Mouse (Mus musculus) kidney, adult 11 months (tissue): ENCODE data around the gene Chaf1a.
A peak's percentile ranks its signal among the peaks of the same experiment; 100 is the strongest.

Experiments used
- DNase-seq: peaks from one replicate; pipeline ENCODE4 v3.0.0; 2022

Chaf1a gene

DNA sequence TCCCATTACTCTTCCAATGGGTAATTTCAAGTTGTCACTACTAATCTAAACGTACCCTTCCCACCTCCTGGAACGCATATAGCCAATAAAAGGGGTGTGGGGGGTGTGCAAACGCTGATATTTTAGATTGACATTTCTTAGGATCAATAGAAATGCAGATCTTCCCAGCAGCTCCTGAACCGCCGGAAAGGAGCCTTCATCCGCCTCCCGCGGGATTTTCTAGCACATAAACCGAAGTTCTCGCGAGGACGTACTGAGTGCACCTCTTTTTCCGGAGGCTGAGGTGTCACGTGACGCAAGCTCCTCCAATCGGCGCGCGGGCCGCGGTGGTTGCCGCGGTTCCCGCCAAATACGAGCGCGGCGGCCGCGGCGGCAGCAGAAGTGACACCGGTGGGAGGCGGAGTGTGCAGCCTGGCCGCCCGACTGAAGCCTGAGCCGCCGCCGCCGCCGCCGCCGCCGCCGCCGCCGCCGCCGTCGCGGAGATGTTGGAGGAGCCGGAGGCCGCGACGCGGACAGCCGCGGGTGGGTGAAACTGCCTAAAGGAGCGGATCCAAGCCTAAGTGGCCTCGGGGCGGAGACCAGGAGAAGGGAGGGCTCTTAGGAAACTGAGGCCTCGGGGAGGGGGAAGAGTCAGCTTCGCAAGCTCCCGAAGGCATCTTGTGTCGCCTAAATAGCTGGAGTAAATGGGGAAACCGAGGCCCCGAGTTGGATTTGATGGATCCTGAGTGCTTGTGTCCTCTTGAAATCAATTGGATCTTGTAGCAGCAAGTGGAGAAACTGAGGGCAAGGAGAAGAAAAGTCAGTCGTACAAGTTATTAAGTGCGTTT, at the start of gene Chaf1a:
TSS of gene Chaf1a (plus strand) at position 410 of the 827 bp plus-strand sequence.
- peak; percentile 98 for DNase-seq

- peak; percentile 79 for DNase-seq
Measured at GRCm38 (mm10) chr17:55996007-55996406, 44.2 kb upstream of the Chaf1a start.

DNA sequence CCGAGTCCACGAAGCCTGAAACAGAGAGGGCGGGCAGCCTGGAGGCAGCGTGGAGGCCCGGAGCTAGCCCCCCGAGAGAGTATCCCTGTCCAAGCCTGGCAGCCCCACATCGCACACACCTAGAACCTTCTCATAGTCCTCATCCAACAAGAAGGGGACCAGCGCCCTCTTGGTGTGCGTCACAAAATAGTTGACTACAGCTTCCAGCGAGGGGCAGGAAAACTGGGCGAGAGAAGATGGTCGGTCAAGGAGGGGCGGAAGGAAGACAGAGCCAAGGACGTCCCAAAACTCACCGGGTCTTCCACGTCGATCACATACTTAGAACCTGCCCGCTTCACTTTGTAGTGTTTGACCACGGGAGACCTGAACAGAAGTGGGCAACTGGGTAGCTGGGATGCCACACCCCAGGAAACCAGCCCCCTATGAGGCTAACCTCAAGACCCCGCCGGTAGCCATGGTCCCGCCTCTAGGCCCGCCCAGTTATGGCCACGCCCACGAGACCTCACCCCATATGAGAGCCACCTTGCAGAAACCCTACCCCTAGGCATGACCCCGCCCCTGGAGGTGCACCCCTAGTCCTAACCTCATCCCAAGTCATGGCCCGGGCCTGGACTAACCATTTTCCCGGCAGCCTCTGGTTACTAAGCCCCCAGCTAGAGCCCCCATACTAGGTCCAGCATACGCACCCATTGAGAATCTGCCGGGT, 40.3 kb upstream of the Chaf1a start:
- no peak for DNase-seq

- DNase-seq = no peak
Measured at GRCm38 (mm10) chr17:56003000-56003399, 37.2 kb upstream of the Chaf1a start.

- peak; percentile 67 for DNase-seq
Measured at GRCm38 (mm10) chr17:56005415-56006061, 34.7 kb upstream of the Chaf1a start, which contains the start of the genes Stap2 and Mpnd. Stap2 (minus strand) TSS chr17:56005584. Mpnd (plus strand) TSS chr17:56005711.

DNA sequence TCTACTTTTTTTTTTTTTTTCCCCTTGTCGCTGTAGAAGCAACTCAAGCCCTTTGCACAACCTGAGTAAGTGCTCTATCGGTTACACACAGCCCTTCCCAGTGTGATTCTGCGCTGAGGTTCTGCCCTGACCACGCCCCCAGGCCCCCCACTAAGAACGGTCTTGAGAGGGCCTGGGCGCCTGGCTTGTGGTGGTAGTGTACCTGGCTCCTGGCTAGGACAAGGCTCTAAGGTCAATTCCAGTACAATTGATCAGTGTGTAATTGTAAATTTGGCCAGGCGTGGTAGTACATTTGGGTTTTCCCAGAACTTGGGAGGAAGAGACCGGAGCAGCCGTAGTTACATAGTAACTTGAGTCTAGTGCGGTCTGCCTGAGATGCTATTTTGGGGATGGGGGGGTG, 33.3 kb upstream of the Chaf1a start:
- no peak for DNase-seq

DNA sequence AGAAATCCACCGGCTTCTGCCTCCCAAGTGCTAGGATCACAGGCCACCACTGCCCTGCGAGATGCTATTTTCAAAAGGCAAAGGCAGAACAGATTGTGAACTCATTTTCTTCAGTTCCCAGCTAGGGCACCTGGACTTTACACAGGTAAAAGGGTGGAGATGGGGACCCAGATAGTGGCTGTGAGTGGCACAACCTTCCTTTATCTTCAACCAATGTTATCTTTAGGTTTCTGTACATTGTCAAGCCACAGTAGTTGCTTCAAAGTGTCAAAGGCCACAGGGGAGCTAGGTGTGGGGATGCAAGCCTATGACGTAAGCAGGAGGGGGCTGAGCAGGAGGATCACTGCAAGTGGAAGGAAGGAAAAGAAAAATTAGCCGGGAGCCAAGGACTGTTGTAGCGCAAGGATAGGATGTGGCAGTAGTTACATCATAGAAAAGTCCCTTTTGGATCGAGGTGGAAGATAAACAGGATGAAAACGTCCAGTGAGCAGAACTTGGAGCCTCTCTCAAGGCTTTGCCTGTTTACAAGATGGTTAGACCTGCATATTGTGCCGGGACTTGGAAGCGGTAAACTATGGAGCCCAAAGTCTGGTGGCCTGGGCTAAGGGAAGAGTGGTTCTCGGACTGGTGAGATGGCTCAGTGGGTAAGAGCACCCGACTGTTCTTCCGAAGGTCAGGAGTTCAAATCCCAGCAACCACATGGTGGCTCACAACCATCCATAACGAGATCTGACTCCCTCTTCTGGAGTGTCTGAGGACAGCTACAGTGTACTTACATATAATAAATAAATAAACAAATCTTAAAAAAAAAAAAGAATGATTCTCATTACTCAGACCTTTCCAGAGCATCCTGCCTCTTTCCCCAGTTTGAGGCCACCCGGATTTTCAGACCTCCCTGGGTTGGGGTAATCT, 32.5 kb upstream of the Chaf1a start:
- DNase-seq = no peak

DNA sequence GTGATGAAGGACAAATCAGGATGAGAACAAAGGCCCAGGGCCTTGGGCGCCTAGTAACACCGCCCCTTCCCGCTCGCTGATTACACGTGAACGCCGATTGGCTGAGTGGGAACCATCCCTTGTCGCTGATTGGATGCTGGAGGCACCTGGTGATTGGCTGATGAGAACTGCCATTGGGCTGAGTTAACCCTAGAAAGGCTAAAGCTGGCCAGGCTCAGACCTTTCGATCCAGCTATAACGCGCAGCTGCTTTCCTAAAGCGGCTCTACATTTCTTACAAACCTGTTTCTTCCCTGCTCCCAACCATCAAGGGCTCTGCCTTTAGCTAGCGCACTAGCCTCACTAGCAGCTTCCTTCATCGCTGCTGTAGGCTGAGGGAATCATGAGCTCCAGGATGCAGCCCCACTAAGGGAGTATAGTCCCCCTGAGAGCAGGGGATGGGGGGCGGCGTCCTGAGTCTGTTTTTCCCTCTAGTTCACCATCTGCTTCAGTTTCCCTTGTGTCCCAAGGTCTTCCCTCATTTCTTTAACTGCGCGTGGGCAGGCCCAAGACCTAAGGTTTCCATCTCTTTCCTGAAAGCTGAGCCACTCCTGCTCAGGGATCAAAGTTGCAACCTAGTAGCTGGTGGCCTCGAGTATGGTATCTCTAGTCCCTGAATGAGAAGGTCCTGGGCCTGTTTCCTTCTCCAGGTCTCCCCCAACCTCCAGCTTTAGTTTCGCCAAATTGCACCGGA, 31.7 kb upstream of the Chaf1a start:
- peak; percentile 95 for DNase-seq

DNA sequence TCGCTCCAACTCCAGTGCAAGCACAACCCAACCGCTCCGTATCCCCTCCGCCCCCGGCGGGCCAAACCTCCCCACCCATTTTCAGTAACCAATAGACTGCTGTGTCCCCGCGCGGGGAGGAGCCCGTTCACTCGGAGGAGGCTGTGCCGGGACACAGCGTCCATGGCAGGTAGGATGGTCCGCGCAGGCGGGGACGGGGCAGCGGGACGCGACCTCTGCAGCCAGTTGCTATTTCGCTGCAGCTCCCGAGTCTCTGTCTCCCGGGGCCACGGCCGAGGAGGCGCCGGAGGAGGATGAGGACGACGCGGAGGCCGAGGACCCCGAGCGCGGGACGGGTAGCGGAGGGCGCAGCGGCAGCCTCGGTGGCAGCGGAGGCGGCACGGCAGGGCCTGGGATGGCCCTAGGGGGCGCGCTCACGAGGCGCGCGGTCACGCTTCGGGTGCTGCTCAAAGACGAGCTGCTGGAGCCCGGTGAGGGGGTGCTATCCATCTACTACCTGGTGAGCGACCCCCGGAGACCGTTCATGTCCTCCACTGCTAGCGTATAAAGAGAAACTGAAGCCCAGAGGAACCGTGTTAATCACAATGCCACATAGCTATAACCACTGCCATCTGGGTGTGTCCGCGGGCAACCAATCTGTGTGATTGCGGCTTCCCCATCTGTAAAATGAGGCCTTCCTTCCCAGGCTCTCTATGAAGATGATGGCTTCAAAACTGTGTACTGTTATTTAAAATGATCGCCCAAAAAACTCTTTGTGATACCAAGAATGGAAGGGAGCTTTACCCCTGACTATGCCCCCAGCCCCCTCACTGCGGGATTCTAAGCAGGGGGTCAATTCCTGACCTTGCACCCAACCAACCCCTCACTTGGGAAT, 30.9 kb upstream of the Chaf1a start:
- peak; percentile 92 for DNase-seq

GRCm38 (mm10) chr17:56009962-56010240, 30.3 kb upstream of the Chaf1a start:
- no peak for DNase-seq

GRCm38 (mm10) chr17:56010255-56010654, 30.0 kb upstream of the Chaf1a start:
- DNase-seq = no peak

GRCm38 (mm10) chr17:56010681-56011080, 29.6 kb upstream of the Chaf1a start:
- peak; percentile 59 for DNase-seq

DNA sequence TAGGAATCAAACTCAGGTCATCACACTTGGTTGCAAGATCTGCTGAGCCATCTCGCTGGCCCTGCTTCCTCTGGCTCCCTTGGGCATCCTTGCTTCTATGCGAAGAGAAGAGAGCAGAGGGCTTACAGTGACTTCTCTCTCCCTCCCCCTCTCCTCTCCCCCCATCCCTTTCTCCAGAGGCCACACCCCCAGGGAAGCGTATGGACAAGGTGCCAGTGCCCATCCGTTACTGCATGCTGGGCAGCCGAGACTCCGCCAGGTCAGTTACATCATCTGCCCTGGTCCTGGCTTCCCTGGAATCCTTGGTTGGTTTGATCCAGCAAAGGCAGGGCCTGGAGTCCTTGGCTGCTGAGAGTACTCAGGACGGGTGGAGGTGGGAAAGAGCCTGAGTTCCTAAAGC, 28.8 kb upstream of the Chaf1a start:
- DNase-seq = no peak

DNA sequence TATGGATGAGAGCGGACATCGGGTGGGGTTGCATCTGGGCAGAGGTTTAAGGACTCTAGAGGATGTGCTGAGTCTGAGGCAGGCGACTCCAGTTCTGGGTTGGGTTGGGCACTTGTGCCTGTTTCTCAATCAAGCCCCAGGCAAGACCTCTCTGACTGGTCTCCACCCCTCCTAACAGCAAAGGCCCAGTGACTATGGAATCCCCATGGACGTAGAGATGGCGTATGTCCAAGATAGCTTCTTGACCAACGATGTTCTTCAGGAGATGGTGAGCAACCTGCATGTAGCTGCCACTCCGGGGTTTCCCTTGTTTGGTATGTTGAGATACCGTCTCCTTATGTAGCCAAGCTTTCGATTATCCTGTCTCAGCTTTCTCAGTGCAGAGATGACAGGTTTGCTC, 24.9 kb upstream of the Chaf1a start:
- no peak for DNase-seq

- DNase-seq = no peak
Measured at GRCm38 (mm10) chr17:56016382-56016781, 23.9 kb upstream of the Chaf1a start.

DNA sequence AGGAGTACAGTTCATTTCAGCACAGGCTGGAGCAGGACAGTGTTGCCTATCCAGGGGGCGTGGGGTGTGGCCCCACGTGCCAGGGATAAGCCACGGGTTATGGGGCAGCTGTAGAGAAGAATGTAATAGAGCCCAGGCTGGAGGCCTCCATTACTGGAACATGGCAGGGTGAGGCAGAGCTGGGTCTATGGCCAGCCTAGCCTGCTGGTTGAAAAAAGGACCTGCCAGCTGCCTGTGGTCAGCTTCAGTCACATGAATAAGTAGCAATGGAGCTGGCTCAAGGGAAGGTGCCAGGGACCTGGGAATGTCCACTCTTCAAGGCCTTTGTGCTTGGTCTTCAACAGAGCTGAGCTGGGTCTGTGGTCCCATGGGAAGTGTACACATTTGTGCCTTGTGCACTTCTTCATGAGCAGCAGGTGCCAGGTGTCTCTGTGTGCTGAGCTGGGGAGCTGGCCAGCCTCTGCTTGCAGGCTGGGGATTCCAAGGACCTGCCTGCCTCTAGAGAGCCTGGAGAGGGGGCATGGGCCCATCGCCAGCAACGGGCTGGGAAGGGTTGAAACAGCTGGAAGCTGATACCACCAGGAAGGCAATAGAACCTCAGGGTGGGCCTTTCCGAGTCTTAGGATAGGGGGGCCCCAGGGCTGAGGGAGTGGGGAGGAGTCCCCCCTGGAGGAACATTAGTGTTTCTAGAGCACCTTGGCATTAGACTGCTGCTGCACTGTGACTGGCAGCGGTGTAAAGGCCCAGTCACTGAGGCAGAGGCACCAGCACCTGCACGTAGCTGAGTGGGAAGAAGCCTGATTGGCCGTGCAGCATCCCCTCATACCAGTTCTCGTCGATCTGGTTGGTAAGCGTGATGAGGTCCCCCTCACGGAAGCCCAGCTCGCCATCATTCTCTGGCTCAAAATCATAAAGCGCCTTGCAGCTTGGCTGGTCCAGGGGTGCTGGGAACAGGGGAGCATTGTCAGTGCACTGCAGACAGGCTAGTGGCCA, 23.1 kb upstream of the Chaf1a start:
- no peak for DNase-seq

GRCm38 (mm10) chr17:56017848-56018247, 22.4 kb upstream of the Chaf1a start:
- DNase-seq = no peak

- no peak for DNase-seq
Measured at GRCm38 (mm10) chr17:56018347-56019131, 21.7 kb upstream of the Chaf1a start.
